Mouse (Mus musculus) frontal cortex, adult 2 months (tissue): ENCODE measurements around the gene Rapgef4. TPM values are rescaled to one million over a fixed set of nuclear protein-coding genes. Genes with fewer than 3 reads are reported as not detected.
"Not testable (repeated sequence)": the region's sequence is repeated elsewhere in the genome, so short reads cannot be mapped to it uniquely, and the experiment has no call there.

Experiments used
- DNase-seq, 2 experiments: peaks; one replicate each; pipeline ENCODE4 v3.0.0; 2022; ENCODE audit warnings: low spot score in 1 of 2; ENCODE audit errors: extremely low spot score in 1 of 2
- polyA plus RNA-seq: library from polyadenylated mRNA; depleted of rRNA; stranded (reverse); fragments of >200 nt; gene quantifications from 2 replicates; pipeline ENCODE4 v1.2.3, GENCODE M21; 2012

Gene Rapgef4
- polyA plus RNA-seq, 1 experiment: 366 TPM

DNA sequence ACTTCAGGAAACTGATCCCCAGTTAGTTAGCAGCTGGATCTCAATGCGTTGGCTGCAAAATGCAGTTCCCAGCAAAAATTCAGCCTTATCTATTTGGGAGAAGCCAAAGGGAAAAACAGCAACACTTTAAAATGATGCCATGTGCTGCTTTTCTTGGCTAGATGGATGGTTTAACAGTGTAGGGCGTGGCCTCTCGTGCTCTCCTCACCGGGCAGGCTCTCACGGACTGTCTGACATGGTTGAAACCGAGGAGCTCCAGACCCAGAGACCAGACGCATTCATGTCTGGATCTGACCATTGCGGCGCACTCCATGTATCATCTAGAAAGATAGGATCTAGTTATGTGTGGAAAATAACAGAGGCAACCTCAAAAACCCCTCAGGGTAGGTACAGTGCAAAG, 87.5 kb downstream of the Rapgef4 start:
- DNase-seq: no peak

DNA sequence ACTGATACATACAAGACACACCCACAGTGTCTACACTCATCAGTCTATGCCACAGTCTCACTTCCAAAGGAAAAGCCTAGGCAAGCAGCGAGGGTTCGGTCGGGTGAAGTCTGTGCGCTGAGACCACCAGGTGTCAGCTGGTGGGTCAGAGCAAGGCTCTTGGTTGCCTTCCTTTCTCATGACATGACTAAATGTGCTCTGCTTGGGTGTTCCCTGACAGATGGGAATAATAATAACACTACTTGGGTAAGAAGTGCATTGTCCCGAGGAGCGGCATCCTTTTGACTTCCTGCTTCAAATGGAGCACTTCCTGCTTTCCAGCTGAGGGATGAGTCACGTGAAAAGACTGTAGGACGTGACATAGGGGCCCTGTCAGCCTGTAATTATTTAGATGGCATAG, 89.0 kb downstream of the Rapgef4 start:
- no peak for DNase-seq

DNA sequence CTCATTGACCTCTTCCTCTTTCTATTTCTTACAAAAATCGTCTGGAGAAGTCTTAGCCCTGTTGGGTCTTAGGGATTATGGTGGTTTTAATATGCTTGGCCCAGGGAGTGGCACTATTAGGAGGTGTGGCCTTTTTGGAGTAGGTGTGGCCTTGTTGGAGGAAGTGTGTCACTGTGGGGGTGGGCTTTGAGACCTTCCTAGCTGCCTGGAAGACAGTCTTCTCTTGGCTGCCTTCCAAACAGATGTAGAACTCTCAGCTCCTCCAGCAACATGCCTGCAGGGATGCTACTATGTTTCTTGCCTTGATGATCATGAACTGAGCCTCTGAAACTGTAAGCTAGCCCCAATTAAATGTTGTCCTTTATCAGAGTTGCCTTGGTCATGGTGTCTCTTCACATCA, 92.1 kb downstream of the Rapgef4 start:
- DNase-seq: not testable (repeated sequence)

- no peak for DNase-seq
Observed at GRCm38 (mm10) chr2:72074999-72075561, 94.0 kb downstream of the Rapgef4 start.

DNA sequence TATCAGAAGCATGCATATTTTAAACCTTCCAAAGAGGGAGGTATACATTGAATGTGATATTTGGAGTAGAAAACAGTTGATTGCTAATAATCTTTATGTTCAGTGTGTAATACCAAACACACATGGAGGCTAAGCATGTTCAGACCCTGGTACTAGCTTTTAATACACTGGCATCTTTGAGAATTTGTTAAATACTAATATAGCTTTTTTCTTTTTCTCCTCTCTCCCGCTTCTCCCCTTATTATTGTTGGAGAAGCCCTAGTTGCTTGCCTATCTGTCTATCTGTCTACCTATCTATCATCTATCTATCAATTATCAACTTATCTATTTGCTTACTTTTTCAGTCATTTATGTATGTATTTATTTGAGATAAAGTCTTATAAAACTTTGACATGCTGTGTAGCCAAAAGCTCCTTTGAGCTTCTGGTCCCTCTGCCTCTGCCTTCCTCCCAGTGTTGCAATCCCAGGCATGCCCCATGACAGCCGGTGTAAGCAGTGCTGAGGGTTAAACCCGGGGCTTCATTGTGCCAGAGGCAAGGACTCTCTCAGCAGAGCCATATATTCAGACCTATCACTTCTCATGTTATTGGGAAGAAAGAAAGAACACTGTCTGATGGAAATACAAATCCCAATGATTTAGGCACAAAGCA, 96.6 kb downstream of the Rapgef4 start:
- DNase-seq: no peak

DNA sequence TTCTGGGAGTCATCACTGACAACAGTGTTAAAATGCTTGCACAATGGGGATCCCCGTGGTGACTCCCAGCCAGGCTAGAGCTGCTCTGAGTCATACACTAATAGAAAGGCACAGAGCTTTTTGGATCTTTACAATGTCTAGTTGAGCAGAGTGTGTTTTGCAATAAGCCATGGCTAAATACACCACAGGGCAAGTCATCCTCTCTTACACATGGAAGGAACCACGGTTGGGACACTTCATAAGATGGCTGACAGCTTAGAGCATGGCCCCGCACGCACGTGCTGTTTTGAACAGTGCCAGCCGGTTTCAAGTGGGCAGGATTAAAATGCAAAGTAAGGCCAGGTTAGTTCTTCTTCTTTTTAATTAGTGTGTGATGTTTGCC, 97.1 kb downstream of the Rapgef4 start:
- no peak for DNase-seq

- no peak for DNase-seq
Observed at GRCm38 (mm10) chr2:72079110-72079509, 98.1 kb downstream of the Rapgef4 start.

DNA sequence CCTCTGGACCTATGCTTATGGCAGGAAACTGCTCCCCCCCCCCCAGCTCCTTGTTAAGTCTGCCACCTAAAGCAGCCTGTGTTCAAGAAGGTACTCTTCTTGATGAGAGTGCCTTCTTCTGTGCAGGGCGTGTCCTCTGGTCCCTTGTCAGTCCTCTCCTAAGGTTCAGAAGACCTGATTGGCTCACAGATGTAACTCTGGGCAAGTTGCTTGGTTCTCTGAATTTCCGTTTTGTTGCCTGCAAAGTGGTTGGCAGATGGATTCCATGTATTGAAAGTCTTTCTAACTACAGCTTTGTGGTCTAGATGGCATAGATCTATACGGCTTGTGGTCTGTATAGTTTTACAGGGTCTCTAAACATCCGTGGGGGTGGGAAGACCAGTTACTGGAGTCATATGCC, 101.8 kb downstream of the Rapgef4 start:
- no peak for DNase-seq

- DNase-seq: no peak
Observed at GRCm38 (mm10) chr2:72088886-72089285, 107.8 kb downstream of the Rapgef4 start.

DNA sequence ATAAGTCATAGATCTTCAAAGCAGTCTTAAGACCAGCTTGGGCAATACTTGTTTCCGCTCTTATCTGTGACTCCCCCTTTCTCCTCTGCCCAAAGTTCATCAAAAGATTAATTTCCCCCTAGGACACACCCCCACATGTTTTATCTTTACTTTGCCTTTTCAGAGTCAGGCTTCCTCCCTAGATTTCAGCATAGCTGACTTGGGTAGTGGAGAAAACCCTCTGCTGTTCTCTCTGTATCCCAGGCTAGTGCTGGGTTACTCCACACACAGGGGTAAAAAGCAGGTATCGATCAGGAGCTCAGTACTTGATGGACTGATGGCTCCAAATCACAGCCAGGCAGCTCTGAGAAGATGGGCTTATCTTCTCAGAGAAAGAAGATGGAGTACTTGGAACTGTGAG, 109.0 kb downstream of the Rapgef4 start:
- no peak for DNase-seq

DNA sequence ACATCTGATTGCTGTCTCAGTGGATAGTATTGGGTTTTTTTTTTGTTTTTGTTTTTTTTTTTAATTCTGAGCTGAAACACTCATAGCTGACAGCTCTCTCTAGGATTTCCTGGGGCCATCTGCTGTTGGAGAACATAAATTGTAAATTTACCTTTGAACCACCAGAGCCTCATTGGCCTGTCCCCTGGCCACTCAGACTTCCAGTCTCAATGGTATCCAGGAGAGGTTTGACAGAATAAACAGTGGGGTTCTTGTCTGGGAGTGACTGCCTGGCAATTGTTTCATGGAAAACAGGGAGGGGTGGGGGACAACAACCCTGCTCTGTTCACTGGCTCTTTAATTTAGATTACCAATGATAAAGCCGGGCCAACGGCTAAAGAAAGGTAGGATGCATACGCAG, 111.0 kb downstream of the Rapgef4 start:
- no peak for DNase-seq

GRCm38 (mm10) chr2:72093402-72094037, 112.5 kb downstream of the Rapgef4 start:
- no peak for DNase-seq

DNA sequence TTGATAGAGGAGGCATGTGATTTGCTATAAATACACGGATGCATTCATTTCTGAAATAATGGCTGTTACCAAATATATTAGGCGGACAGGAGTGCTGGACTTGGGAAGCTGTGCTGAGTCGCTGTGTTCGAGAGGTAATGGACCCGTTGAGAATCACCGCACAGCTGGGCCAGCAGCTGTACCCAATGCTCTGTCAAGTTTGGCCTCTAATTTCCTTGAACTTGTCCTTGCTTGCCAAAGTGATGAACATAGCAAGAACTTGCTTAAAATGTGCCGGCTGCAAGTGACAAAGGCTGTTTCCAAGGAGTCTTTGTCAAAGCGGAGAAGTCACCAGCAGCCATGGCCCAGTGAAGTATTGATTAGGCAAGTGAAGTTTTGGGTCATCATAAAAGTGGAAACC, 113.0 kb downstream of the Rapgef4 start:
- DNase-seq: no peak

DNA sequence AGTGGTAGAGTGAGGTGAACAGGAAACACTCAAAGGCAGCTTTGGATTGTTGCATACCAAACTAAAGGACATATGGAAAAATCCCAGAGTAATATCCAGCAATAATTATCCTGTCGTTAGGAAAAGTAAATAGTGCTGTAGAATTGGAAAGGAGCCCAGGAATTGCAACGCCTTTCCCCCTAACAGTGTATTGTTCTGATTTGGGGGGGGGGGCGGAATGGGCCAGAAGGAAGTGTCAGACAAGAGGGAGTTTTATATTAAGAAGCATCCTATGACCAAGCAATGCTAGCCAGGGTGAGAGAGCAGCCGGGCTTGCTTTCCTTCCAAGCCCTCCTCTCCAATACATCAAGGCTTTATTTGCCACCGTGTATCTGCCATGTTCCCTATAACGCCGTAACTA, 113.4 kb downstream of the Rapgef4 start:
- no peak for DNase-seq

DNA sequence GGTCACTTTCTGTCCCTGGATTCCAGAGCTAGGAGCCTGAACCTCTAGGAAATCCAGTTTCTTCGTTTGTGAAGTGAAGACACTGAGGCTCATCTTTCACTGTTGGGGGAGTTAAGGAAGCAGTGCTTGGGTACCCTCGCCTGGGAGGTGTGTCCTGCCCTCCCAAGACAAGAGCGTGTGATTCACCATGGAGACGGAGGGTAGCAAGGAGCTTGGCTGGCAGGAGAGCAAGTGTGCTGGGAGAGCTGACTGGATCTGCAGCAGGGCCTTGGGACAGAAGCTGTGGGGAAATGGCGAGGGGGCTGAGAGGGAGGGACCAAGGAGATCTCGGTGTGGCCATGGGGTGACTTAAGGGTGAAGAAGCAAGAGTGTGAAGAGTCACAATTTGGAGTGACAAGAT, 114.0 kb downstream of the Rapgef4 start:
- no peak for DNase-seq

DNA sequence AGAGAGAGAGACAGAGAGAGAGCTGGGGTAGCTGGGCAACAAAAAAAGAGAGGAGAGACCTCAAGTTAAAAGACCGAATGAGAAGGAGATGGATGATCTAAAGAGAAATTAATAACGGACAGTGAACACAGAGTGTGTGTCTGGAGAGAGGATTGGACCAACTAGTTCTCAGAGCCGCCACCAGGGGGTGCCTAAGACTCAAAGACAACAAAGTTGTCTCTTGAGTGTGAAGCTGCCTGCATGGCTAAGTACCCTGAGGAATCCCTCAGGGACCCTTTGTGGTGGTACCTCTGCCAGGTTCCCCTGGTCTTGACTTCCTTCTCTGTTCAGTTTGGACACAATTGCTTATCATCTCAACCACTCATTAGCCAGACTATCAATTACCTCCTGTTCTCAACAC, 115.3 kb downstream of the Rapgef4 start:
- DNase-seq: peak in 1 of 2 experiments; percentile 47

GRCm38 (mm10) chr2:72098366-72098765, 117.3 kb downstream of the Rapgef4 start:
- DNase-seq: no peak

DNA sequence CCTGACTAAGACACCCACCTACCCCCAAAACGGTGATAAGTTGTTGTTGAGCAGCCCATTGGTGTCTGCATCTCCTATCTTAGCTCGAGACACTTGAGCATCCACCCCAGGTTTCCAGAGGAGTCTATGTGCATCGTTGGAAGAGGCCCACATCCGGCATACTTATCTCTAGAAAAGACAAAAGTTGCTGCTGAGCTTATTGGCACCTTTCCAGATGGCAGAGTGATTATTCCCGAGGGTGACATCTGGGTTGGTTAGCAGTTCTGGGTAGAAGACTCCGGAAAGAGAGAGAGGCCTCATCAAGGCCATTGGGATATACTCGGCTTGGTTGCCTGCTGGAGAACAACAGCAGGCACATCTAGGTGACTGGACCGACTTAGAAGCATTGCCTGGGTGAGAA, 123.6 kb downstream of the Rapgef4 start:
- no peak for DNase-seq

DNA sequence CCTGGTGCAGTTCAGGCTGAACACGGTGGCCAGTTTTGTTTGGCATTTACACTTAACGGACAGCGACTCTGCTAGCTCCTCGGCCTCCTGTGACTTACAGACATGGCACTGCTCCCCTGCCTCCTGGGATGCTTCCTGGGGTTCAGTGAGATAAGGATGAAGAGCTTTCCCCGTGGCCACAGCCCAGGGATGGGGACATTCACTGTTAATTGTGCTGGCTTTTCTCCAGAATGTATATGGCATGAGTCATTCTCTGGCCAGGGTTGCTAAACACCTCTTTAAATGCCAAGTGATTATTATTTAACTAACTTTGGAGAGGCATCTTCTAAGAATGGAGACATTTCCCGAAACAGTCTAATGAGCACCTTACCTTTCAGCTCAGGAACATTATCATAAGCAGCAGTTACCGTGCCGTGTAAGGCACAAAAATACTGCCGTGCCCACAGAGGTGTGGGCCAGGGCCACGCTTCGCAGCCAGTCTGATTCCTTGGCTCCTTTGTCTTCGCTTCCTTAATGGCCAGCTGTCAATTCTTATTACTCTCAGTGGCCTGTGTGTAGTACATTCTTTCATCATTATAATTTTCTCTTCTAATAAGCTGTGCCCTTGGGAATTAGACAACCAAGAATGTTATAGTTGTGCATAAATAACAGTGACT, 126.6 kb downstream of the Rapgef4 start:
- DNase-seq: no peak

GRCm38 (mm10) chr2:72108448-72109312, 127.6 kb downstream of the Rapgef4 start:
- peak in 1 of 2 experiments; percentile 38 for DNase-seq

DNA sequence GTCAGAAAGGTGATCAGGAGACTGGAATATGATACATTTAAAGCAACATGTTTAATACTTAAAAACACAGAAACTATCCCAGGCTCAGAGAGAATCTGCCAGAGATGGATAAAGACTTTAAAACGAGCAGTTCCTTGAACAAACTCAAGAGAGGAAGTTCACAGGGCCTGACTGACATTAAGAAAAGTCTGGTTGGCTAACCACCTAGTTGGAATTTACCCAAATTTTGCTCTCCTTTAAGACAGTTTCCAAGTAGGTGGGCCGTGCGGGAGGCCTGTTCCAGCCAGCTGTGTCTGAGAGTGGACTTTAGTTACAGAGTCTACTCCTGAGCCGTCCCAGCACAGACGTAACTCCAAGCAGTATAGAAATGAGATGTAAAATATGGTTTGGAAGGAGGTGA, 129.4 kb downstream of the Rapgef4 start:
- no peak for DNase-seq
